Mouse (Mus musculus) cerebellum, postnatal 10 days (tissue): ENCODE measurements around the gene Camk1d.

Experiments used
- DNase-seq, 2 experiments: peaks; one replicate each; pipeline ENCODE4 v3.0.0; 2021; ENCODE audit warnings: mixed read lengths in 2 of 2

Camk1d gene

DNA sequence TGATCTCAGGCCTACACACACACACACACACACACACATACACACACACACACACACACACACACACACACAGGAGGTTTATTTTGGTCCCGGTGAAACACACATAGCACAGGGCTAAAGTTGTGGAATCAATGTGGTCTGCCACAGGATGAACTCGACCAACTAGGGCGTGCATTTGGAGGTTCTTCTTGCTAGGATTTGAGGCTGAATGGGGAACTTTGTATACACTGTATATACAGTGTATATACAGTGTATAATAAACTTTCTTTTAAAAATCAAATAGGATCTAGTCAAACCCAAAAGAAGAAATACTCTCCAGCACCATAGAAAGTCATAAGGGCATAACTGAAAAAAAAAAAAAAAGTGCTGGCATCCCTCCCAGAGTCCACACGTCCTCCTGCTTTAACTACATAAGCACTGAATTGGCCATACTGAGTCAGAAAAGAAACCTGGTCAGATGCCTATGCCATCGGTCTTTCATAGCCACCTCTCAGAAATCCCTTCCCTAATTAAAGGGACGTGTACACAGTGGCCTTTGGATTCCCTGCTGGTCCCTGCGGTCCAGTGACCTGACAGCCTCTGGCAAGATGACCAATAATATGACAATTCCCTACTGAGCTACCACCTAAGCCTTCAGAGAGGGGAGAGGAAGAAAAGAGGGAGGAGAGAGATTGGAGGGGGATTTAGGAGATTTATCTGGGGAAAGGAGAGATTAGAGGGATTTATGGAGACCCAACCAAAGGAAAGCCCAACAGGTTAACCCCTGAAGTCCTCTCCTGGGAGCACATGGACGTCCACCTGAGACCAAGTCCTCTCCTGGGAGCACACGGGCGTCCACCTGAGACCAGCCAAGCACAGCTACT lies 6.2 kb downstream of the Camk1d start:
- peak in 1 of 2 experiments; percentile 22 for DNase-seq

DNA sequence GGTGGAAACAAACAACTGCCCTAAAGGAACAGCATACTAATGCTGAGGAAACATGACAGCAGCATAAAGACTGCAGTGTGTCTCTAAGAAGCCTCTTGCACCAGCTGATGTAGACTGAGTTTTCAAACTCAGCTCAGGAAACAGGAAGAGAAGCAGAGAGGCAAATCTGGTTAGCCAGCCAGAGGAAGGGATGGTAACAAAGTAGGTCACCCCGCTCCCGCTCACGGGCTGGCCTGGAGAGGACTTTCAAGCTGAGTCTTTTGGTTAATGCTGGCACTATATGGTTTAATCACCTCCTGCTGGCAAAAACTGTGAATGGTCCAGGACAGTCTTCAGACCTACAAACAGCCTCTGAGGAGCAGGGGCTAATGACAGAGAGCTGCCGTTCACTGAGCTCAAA lies 7.7 kb downstream of the Camk1d start:
- DNase-seq, result no peak

DNA sequence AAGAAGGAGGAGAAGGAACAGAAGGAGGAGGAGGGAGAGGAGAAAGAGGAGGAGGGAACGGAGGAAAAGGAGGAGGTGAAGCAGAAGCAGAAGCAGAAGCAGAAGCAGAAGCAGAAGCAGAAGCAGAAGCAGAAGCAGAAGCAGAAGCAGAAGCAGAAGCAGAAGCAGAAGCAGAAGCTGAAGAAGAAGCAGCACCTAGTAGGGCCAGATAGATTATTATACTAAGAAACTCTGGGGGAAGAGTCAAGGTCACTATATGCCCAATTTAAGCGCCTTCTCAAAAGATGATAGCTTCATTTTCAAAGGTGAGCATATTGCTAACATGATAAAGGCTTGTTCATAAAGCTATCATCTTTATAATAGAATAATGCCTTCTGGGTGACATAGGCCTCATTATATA lies 11.9 kb downstream of the Camk1d start:
- no peak for DNase-seq

GRCm38 (mm10) chr2:5700931-5701330 lies 13.4 kb downstream of the Camk1d start:
- no peak for DNase-seq

- DNase-seq, result no peak
Measured at GRCm38 (mm10) chr2:5698451-5698850, 15.9 kb downstream of the Camk1d start.

DNA sequence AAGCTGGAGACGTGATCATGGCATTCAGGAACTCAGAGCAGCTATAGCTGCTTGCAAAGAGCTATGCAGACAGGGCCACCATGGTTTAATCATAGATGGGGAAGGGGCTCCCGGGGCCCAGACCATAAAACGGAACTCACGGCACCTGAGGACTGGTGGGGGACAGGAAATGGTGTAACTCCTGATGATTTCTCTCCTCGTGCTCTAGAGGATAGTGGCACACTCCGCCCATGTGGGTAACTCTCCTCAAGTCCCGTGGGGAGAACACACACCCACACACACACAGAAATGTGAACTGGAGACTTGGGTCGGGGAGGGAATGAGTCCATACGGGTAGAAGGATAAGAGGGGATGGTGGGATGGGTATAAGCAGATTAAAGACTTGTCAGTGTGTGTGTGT lies 20.2 kb downstream of the Camk1d start:
- DNase-seq, result no peak

- no peak for DNase-seq
Measured at GRCm38 (mm10) chr2:5691729-5692128, 22.6 kb downstream of the Camk1d start.

DNA sequence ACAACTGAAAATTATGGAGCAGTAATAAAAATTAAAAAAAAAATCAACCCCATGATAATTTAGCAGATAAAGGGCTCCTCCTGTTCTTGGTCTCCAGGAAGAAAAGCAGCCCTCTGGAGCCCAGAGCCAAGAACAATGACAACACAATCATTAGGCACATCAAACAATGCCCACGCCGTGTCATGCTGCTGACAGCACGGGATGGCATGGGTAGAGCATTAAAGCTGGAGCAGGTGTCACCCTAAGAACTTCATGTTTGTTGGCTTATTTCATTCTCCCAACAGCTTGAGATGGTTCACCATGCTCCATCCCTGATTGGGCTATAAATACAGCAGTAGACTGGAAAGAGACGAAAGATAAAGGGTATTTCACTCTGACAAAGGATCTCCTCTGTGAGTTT lies 30.9 kb downstream of the Camk1d start:
- no peak for DNase-seq

DNA sequence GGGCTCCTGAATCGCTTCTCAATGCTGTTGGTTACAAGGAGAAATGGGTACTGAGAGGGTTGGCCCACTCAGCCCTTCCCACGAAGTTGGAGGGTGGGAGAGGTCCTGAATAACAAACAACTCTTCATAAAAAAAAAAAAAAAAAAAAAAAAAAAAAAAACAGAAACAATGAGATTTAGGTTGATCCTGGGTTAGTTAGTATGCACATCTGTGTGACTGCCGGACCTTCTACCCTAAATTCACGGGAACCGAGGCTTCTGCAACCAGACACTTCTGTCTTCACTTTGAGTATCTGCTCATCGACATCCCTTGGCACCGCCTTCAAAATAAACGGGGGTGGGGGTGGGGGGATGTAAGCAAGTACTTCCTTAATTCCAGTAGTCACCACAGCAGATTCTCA lies 32.4 kb downstream of the Camk1d start:
- no peak for DNase-seq

DNA sequence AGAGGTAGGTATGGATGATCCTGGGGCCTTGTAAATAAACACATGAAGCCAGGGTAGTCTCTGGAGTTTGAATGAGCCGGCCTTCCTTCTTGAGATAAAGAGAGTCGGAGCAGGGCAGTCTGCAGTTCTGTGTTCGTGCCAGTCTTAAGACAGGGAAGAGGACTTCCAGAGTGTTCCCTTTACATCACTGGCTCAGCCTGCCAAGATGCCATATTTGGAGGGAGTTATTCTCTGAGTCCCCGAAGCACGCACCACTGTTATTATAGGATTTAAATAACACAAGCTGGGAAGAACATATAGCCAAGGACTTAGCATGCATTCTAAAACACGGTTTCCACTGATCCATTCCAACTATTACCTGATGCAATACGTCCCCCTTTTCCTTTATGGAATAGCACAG lies 33.0 kb downstream of the Camk1d start:
- no peak for DNase-seq

DNA sequence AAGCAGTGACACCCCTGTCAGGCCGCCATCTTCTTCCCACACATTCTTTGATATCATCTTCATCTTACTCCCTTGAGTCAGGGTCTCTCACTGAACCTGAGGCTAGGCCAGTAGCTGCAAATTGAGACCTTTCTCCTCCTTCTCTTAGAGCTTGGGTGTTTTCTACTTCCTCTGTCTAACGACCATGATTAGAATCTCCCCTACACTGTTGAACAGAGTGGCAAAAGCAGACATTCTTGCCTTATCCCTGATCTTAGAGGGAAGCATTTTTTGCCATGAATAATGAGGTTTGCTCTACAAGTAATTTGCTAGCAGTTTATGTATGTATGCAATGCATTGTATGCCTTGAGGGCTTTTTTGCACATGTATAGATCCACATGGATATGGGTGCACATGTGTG lies 35.3 kb downstream of the Camk1d start:
- no peak for DNase-seq

- DNase-seq, result no peak
Measured at GRCm38 (mm10) chr2:5677472-5677871, 36.8 kb downstream of the Camk1d start.

DNA sequence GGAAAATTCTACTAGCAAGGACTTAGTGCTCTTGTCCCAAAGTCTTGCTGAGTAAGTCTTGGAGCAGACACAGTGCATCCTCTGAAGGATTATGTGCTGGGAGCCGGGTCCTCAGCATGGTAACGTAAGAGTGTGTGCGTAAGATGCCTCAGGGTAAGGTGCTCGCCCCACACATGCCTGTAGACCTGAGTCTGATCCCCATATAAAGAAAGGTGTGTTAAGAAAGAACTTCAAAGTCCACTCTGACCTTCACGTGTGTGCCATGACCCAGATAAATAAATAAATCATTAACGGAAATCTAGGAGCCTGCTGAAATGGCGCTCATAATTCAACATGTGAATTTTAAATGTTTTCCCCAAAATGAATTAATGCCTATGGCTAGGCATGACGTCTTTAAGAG lies 37.5 kb downstream of the Camk1d start:
- no peak for DNase-seq

DNA sequence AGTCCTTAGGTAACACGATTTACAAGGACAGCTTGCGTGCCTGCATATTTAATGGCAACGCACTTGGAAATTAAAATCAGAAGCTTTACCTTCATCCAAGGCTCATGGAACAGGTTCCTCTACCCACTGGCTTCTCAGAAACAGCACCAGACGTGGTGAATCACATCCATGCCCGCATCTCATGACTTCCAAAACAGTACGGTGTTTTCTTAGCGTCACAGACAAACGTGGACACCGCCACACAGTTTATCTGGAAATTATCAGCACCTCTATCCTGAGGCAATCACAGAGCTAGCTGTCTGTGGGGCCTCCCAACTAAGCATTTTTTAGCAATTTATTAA lies 38.2 kb downstream of the Camk1d start:
- no peak for DNase-seq

- peak; percentile 82 to 86 for DNase-seq
Measured at GRCm38 (mm10) chr2:5675431-5676142, 38.7 kb downstream of the Camk1d start.

- DNase-seq, result no peak
Measured at GRCm38 (mm10) chr2:5674512-5674911, 39.8 kb downstream of the Camk1d start.

DNA sequence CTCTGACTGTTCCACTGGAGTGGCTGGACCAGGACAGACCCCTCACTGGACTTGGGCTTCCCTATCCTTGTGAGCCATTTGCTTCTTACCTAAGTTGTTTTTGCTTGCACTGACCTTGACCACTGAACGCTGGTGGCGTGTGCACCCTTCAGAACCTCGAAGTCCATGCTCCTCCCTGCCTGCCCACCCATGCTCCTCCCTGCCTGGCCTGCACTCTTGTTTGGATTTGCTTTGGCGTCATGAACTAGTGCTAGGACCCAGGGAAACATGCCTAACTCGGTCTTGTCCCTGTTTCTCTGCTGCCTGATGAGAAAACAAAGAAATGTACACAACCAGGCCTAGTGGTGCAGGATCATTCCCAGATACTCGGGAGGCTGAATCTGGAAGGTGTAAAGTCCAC lies 40.5 kb downstream of the Camk1d start:
- DNase-seq, result no peak

- DNase-seq, result no peak
Measured at GRCm38 (mm10) chr2:5672906-5673589, 41.3 kb downstream of the Camk1d start.

DNA sequence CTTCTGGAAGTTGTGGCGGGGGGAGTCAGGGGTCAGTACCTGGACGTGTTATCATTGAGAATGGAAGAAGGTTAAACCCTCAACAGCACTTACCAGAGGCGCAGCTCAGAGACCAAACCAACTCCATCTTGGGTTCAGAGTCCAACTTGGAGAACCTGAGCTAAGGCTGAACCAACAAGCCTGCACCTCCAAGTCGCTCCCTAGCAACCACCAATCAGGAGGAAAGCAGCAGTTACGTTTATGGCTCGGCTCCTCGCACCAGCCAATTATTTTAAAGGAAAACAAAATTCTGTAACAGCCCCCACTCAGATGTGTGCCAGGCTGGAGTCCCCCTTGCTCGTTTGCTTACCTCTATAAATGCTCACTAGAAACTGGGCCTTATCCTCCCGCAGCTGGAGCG lies 44.2 kb downstream of the Camk1d start:
- DNase-seq, result no peak

- DNase-seq, result no peak
Measured at GRCm38 (mm10) chr2:5669498-5670040, 44.7 kb downstream of the Camk1d start.

- no peak for DNase-seq
Measured at GRCm38 (mm10) chr2:5668940-5669339, 45.4 kb downstream of the Camk1d start.

GRCm38 (mm10) chr2:5663499-5663898 lies 50.8 kb downstream of the Camk1d start:
- no peak for DNase-seq

DNA sequence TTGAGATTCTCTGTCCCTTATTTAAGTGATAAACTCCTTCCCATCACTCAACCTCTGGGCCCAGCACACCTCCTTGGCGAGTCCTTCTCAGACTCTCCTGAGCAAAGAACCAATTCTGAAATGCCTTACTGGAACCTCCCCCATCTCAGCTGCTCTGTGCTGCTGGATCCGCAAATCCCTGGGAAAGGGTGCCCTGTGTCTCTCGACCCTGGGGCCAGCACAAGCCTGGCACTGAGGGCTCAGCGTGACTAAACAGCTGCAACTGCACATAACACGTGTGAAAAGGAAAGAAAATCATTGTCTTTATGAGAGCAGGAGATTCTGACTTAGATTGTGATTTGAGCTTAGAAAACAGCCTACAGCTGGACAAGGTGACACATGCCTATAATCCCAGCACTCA lies 52.4 kb downstream of the Camk1d start:
- no peak for DNase-seq

DNA sequence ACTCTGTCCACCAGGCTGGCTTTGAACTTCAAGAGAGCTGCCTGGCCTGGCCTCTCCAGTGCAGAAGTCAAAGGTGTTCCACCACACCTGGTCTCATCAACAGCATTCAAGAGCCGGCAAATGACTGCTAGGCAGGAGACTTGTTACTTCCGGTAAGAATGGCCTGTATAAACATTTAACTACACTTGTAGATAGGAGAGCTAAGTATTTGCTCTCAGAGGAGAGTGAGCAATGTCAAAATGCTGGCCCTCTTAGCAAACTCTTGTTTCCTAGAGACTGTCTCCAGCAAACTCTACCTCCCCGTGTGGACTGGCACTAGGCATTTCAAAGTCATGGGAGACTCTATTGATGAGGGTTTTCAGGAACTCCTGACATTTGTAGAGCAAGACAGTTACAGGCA lies 56.3 kb downstream of the Camk1d start:
- DNase-seq, result no peak
